Mouse (Mus musculus): ENCODE measurements around the gene Yap1. TPM values are rescaled to one million over a fixed set of nuclear protein-coding genes. Genes with fewer than 3 reads are reported as not detected.
"Not testable (repeated sequence)": the region's sequence is repeated elsewhere in the genome, so short reads cannot be mapped to it uniquely, and the experiment has no call there.

Gene Yap1
- polyA plus RNA-seq, 1 experiment from 2014 or later = 0.03 TPM

GRCm38 (mm10) chr9:7914487-7914886 lies 89.9 kb downstream of the Yap1 start:
- 7% methylated on average over 11 of the region's 11 CpGs for WGBS (ENCODE audit: missing documents)
- no peaks in the 10 kb centered on the region for H3K36me3 ChIP-seq (ENCODE audit: inconsistent target)
- H3K27ac ChIP-seq = no peak overlapping the region
- no peak overlapping the region for H3K4me3 ChIP-seq (ENCODE audit: inconsistent target)
- no peaks in the 10 kb centered on the region for H3K79me2 ChIP-seq (ENCODE audit: inconsistent target)

- Histone ChIP-seq H3K27ac (no peak overlapping the region), H3K79me2 (ENCODE audit: inconsistent target) (no peaks in the 10 kb centered on the region), H3K4me3 (ENCODE audit: inconsistent target) (no peak overlapping the region), H3K36me3 (ENCODE audit: inconsistent target) (no peaks in the 10 kb centered on the region)
- WGBS (ENCODE audit: missing documents) = 68% methylated on average over 6 of the region's 19 CpGs
Observed at GRCm38 (mm10) chr9:7913953-7914352, 90.4 kb downstream of the Yap1 start.

- Histone ChIP-seq H3K79me2 (ENCODE audit: inconsistent target) (no peaks in the 10 kb centered on the region), H3K27ac (no peak overlapping the region), H3K36me3 (ENCODE audit: inconsistent target) (no peaks in the 10 kb centered on the region), H3K4me3 (ENCODE audit: inconsistent target) (no peak overlapping the region)
- WGBS (ENCODE audit: missing documents) = 84% methylated on average over 2 of the region's 2 CpGs
Observed at GRCm38 (mm10) chr9:7907351-7907985, 96.9 kb downstream of the Yap1 start.

GRCm38 (mm10) chr9:7906564-7906963 lies 97.8 kb downstream of the Yap1 start:
- Histone ChIP-seq H3K4me3 (ENCODE audit: inconsistent target) (no peak overlapping the region), H3K27ac (no peak overlapping the region), H3K79me2 (ENCODE audit: inconsistent target) (no peaks in the 10 kb centered on the region), H3K36me3 (ENCODE audit: inconsistent target) (no peaks in the 10 kb centered on the region)
- 100% methylated on average over 1 of the region's 1 CpGs for WGBS (ENCODE audit: missing documents)

GRCm38 (mm10) chr9:7903825-7904224 lies 100.6 kb downstream of the Yap1 start:
- no peaks in the 10 kb centered on the region for H3K36me3 ChIP-seq (ENCODE audit: inconsistent target)
- no peak overlapping the region for H3K27ac ChIP-seq
- H3K4me3 ChIP-seq (ENCODE audit: inconsistent target) = no peak overlapping the region
- WGBS (ENCODE audit: missing documents) = 90% methylated on average over 5 of the region's 5 CpGs
- H3K79me2 ChIP-seq (ENCODE audit: inconsistent target) = no peaks in the 10 kb centered on the region

- Histone ChIP-seq H3K79me2 (ENCODE audit: inconsistent target) (no peaks in the 10 kb centered on the region), H3K4me3 (ENCODE audit: inconsistent target) (no peak overlapping the region), H3K27ac (no peak overlapping the region), H3K36me3 (ENCODE audit: inconsistent target) (no peaks in the 10 kb centered on the region)
- 85% methylated on average over 2 of the region's 2 CpGs for WGBS (ENCODE audit: missing documents)
Observed at GRCm38 (mm10) chr9:7903262-7903661, 101.1 kb downstream of the Yap1 start.

GRCm38 (mm10) chr9:7902311-7902710 lies 102.1 kb downstream of the Yap1 start:
- no peak overlapping the region for H3K27ac ChIP-seq
- no peak overlapping the region for H3K4me3 ChIP-seq (ENCODE audit: inconsistent target)
- no peaks in the 10 kb centered on the region for H3K79me2 ChIP-seq (ENCODE audit: inconsistent target)
- H3K36me3 ChIP-seq (ENCODE audit: inconsistent target) = no peaks in the 10 kb centered on the region
- WGBS (ENCODE audit: missing documents) = 92% methylated on average over 7 of the region's 7 CpGs

- Histone ChIP-seq H3K27ac (no peak overlapping the region), H3K4me3 (ENCODE audit: inconsistent target) (no peak overlapping the region), H3K79me2 (ENCODE audit: inconsistent target) (no peaks in the 10 kb centered on the region), H3K36me3 (ENCODE audit: inconsistent target) (no peaks in the 10 kb centered on the region)
- 94% methylated on average over 8 of the region's 8 CpGs for WGBS (ENCODE audit: missing documents)
Observed at GRCm38 (mm10) chr9:7900965-7901364, 103.4 kb downstream of the Yap1 start.

- no peak overlapping the region for H3K4me3 ChIP-seq (ENCODE audit: inconsistent target)
- WGBS (ENCODE audit: missing documents) = 3% methylated on average over 3 of the region's 3 CpGs
- H3K36me3 ChIP-seq (ENCODE audit: inconsistent target) = no peaks in the 10 kb centered on the region
- no peaks in the 10 kb centered on the region for H3K79me2 ChIP-seq (ENCODE audit: inconsistent target)
- H3K27ac ChIP-seq = no peak overlapping the region
Observed at GRCm38 (mm10) chr9:7897502-7897901, 106.9 kb downstream of the Yap1 start.

GRCm38 (mm10) chr9:7891796-7892195 lies 112.6 kb downstream of the Yap1 start:
- not testable (repeated sequence) for H3K79me2 ChIP-seq (ENCODE audit: inconsistent target); H3K4me3 ChIP-seq (ENCODE audit: inconsistent target); H3K36me3 ChIP-seq (ENCODE audit: inconsistent target); H3K27ac ChIP-seq
- WGBS (ENCODE audit: missing documents) = 100% methylated on average over 1 of the region's 1 CpGs

GRCm38 (mm10) chr9:7891177-7891576 lies 113.2 kb downstream of the Yap1 start:
- 43% methylated on average over 1 of the region's 1 CpGs for WGBS (ENCODE audit: missing documents)
- H3K4me3 ChIP-seq (ENCODE audit: inconsistent target) = no peak overlapping the region
- H3K79me2 ChIP-seq (ENCODE audit: inconsistent target) = no peaks in the 10 kb centered on the region
- H3K27ac ChIP-seq = no peak overlapping the region
- H3K36me3 ChIP-seq (ENCODE audit: inconsistent target) = no peaks in the 10 kb centered on the region

GRCm38 (mm10) chr9:7884346-7884745 lies 120.0 kb downstream of the Yap1 start:
- Histone ChIP-seq H3K4me3 (ENCODE audit: inconsistent target) (no peak overlapping the region), H3K79me2 (ENCODE audit: inconsistent target) (no peaks in the 10 kb centered on the region), H3K36me3 (ENCODE audit: inconsistent target) (no peaks in the 10 kb centered on the region), H3K27ac (no peak overlapping the region)
- 97% methylated on average over 3 of the region's 3 CpGs for WGBS (ENCODE audit: missing documents)

- 100% methylated on average over 1 of the region's 1 CpGs for WGBS (ENCODE audit: missing documents)
- Histone ChIP-seq H3K36me3 (ENCODE audit: inconsistent target) (no peaks in the 10 kb centered on the region), H3K4me3 (ENCODE audit: inconsistent target) (no peak overlapping the region), H3K27ac (no peak overlapping the region), H3K79me2 (ENCODE audit: inconsistent target) (no peaks in the 10 kb centered on the region)
Observed at GRCm38 (mm10) chr9:7882304-7882865, 122.0 kb downstream of the Yap1 start.

All from macrophage (primary cell).